Mouse (Mus musculus): ENCODE measurements at regions not wholly inside any gene's neighbourhood (a gene's known extent, or its start where the extent isn't known, plus 50 kb on each side); places are given as distances from the start of the nearest gene placed in this dataset.
A peak's percentile ranks its signal among the peaks of the same experiment; 100 is the strongest.

- 0 out of 2 replicates have a peak overlapping the region, but pooled peaks have one; percentile 15 for H3K4me2 ChIP-seq (replicated peaks)
- no peak overlapping the region for H3K27ac ChIP-seq (replicated peaks)
- H3K27me3 ChIP-seq, result peaks cover 35% of the 10 kb centered on the region
- no peak for ATAC-seq (ENCODE audit: low FRiP score, low read depth)
- no peak overlapping the region for H3K9ac ChIP-seq (replicated peaks)
- 20% methylated on average over 10 of the region's 10 CpGs for WGBS
- no peaks in the 10 kb centered on the region for H3K9me3 ChIP-seq
- no peak overlapping the region for H3K4me3 ChIP-seq
- no peaks in the 10 kb centered on the region for H3K36me3 ChIP-seq
- H3K4me1 ChIP-seq, result peaks cover 30% of the 10 kb centered on the region
Measured at GRCm38 (mm10) chr12:118519801-118520327, 218.6 kb upstream of the Sp4 start.

- 82% methylated on average over 4 of the region's 4 CpGs for WGBS
- no peak for ATAC-seq (ENCODE audit: low FRiP score, low read depth)
Measured at GRCm38 (mm10) chr12:118510989-118511388, 209.7 kb upstream of the Sp4 start.

GRCm38 (mm10) chr12:118508972-118509917 is 208.0 kb upstream of the Sp4 start:
- WGBS, result 83% methylated on average over 8 of the region's 8 CpGs
- H3K36me3 ChIP-seq, result no peaks in the 10 kb centered on the region
- no peaks in the 10 kb centered on the region for H3K9me3 ChIP-seq
- H3K4me3 ChIP-seq, result no peak overlapping the region
- H3K4me2 ChIP-seq (replicated peaks), result no peak overlapping the region
- peaks cover 8% of the 10 kb centered on the region; the same call in 1 of the 2 replicates for H3K4me1 ChIP-seq
- H3K27ac ChIP-seq (replicated peaks), result no peak overlapping the region
- peaks cover 29% of the 10 kb centered on the region for H3K27me3 ChIP-seq
- no peak for ATAC-seq (ENCODE audit: low FRiP score, low read depth)
- H3K9ac ChIP-seq (replicated peaks), result no peak overlapping the region

More at GRCm38 (mm10) chr12:118510989-118511388, 209.7 kb upstream of the Sp4 start:
- no peak overlapping the region for H3K27ac ChIP-seq (replicated peaks)
- no peak overlapping the region for H3K4me3 ChIP-seq
- peaks cover 29% of the 10 kb centered on the region for H3K27me3 ChIP-seq
- no peak overlapping the region for H3K9ac ChIP-seq (replicated peaks)
- no peaks in the 10 kb centered on the region for H3K36me3 ChIP-seq
- H3K4me1 ChIP-seq, result peaks cover 8% of the 10 kb centered on the region; the same call in 1 of the 2 replicates
- no peak overlapping the region for H3K4me2 ChIP-seq (replicated peaks)
- H3K9me3 ChIP-seq, result no peaks in the 10 kb centered on the region

GRCm38 (mm10) chr12:118500392-118500791 is 199.2 kb upstream of the Sp4 start:
- Histone ChIP-seq H3K27me3 (0 out of 2 replicates have a peak, but pooled peaks cover 4% of the 10 kb centered on the region), H3K4me1 (no peaks in the 10 kb centered on the region), H3K9me3 (no peaks in the 10 kb centered on the region), H3K9ac (replicated peaks) (no peak overlapping the region), H3K4me2 (replicated peaks) (no peak overlapping the region), H3K4me3 (no peak overlapping the region), H3K27ac (replicated peaks) (no peak overlapping the region), H3K36me3 (no peaks in the 10 kb centered on the region)
- WGBS, result 72% methylated on average over 5 of the region's 5 CpGs
- ATAC-seq (ENCODE audit: low FRiP score, low read depth), result no peak

- 77% methylated on average over 5 of the region's 5 CpGs for WGBS
- H3K4me1 ChIP-seq, result no peaks in the 10 kb centered on the region
- ATAC-seq (ENCODE audit: low FRiP score, low read depth), result no peak
- H3K27me3 ChIP-seq, result no peaks in the 10 kb centered on the region
- H3K27ac ChIP-seq (replicated peaks), result no peak overlapping the region
- H3K9ac ChIP-seq (replicated peaks), result no peak overlapping the region
- H3K4me2 ChIP-seq (replicated peaks), result no peak overlapping the region
- H3K36me3 ChIP-seq, result no peaks in the 10 kb centered on the region
- H3K4me3 ChIP-seq, result no peak overlapping the region
- H3K9me3 ChIP-seq, result no peaks in the 10 kb centered on the region
Measured at GRCm38 (mm10) chr12:118488038-118488437, 186.8 kb upstream of the Sp4 start.

- Histone ChIP-seq H3K36me3 (no peaks in the 10 kb centered on the region), H3K4me3 (no peak overlapping the region), H3K9ac (replicated peaks) (no peak overlapping the region), H3K27me3 (no peaks in the 10 kb centered on the region), H3K4me1 (no peaks in the 10 kb centered on the region), H3K4me2 (replicated peaks) (no peak overlapping the region), H3K9me3 (no peaks in the 10 kb centered on the region), H3K27ac (replicated peaks) (no peak overlapping the region)
- 90% methylated on average over 6 of the region's 6 CpGs for WGBS
- no peak for ATAC-seq (ENCODE audit: low FRiP score, low read depth)
Measured at GRCm38 (mm10) chr12:118486434-118486833, 185.2 kb upstream of the Sp4 start.

GRCm38 (mm10) chr12:118481347-118481746 is 180.1 kb upstream of the Sp4 start:
- Histone ChIP-seq H3K4me2 (replicated peaks) (no peak overlapping the region), H3K4me3 (no peak overlapping the region), H3K36me3 (no peaks in the 10 kb centered on the region), H3K9ac (replicated peaks) (no peak overlapping the region), H3K4me1 (no peaks in the 10 kb centered on the region), H3K9me3 (no peaks in the 10 kb centered on the region), H3K27ac (replicated peaks) (no peak overlapping the region), H3K27me3 (no peaks in the 10 kb centered on the region)
- ATAC-seq (ENCODE audit: low FRiP score, low read depth), result no peak
- 54% methylated on average over 2 of the region's 2 CpGs for WGBS

GRCm38 (mm10) chr12:118474732-118475131 is 173.5 kb upstream of the Sp4 start:
- Histone ChIP-seq H3K27me3 (no peaks in the 10 kb centered on the region), H3K27ac (replicated peaks) (no peak overlapping the region), H3K4me2 (replicated peaks) (no peak overlapping the region), H3K9me3 (no peaks in the 10 kb centered on the region), H3K4me3 (no peak overlapping the region), H3K9ac (replicated peaks) (no peak overlapping the region), H3K4me1 (0 out of 2 replicates have a peak, but pooled peaks cover 3% of the 10 kb centered on the region), H3K36me3 (no peaks in the 10 kb centered on the region)
- WGBS, result 68% methylated on average over 3 of the region's 3 CpGs
- ATAC-seq (ENCODE audit: low FRiP score, low read depth), result no peak

GRCm38 (mm10) chr12:118466837-118467236 is 165.6 kb upstream of the Sp4 start:
- Histone ChIP-seq H3K9me3 (peaks cover 7% of the 10 kb centered on the region), H3K4me3 (no peak overlapping the region), H3K36me3 (no peaks in the 10 kb centered on the region), H3K27ac (replicated peaks) (no peak overlapping the region), H3K9ac (replicated peaks) (no peak overlapping the region), H3K27me3 (peaks cover 21% of the 10 kb centered on the region), H3K4me2 (replicated peaks) (no peak overlapping the region), H3K4me1 (no peaks in the 10 kb centered on the region)
- 80% methylated on average over 3 of the region's 3 CpGs for WGBS
- no peak for ATAC-seq (ENCODE audit: low FRiP score, low read depth)

GRCm38 (mm10) chr12:118457493-118458408 is 156.5 kb upstream of the Sp4 start:
- no peaks in the 10 kb centered on the region for H3K9me3 ChIP-seq

GRCm38 (mm10) chr12:118455609-118456008 is 154.4 kb upstream of the Sp4 start:
- Histone ChIP-seq H3K4me2 (replicated peaks) (no peak overlapping the region), H3K36me3 (no peaks in the 10 kb centered on the region), H3K4me1 (0 out of 2 replicates have a peak, but pooled peaks cover 6% of the 10 kb centered on the region), H3K4me3 (no peak overlapping the region), H3K27me3 (peaks cover 33% of the 10 kb centered on the region), H3K9me3 (no peaks in the 10 kb centered on the region), H3K9ac (replicated peaks) (no peak overlapping the region), H3K27ac (replicated peaks) (no peak overlapping the region)
- WGBS, result 42% methylated on average over 1 of the region's 1 CpGs
- ATAC-seq (ENCODE audit: low FRiP score, low read depth), result no peak

More at GRCm38 (mm10) chr12:118457493-118458408, 156.5 kb upstream of the Sp4 start:
- peak; percentile 89 for ATAC-seq (ENCODE audit: low FRiP score, low read depth)
- Histone ChIP-seq H3K4me2 (replicated peaks) (peak overlapping the region; percentile 45), H3K36me3 (no peaks in the 10 kb centered on the region), H3K4me3 (peak overlapping the region; percentile 9; the same call in 1 of the 2 replicates), H3K4me1 (0 out of 2 replicates have a peak, but pooled peaks cover 6% of the 10 kb centered on the region), H3K9ac (replicated peaks) (no peak overlapping the region), H3K27me3 (peaks cover 47% of the 10 kb centered on the region), H3K27ac (replicated peaks) (no peak overlapping the region)
- WGBS, result 10% methylated on average over 36 of the region's 36 CpGs
